Mouse (Mus musculus) heart, embryonic 14.5 days (tissue): Measurements from ENCODE around the gene Usp51. TPM values are rescaled to one million over a fixed set of nuclear protein-coding genes. Genes with fewer than 3 reads are reported as not detected.

Experiments used
- polyA plus RNA-seq: library from polyadenylated mRNA; unstranded; fragments of >200 nt; fragmentation: Nextera tagmentation; extraction: Ambion mirVana; gene quantifications from 2 replicates; pipeline ENCODE4 v1.2.1, GENCODE M21; 2014

Gene Usp51
- polyA plus RNA-seq, 1 experiment from 2014 or later: 0.84 TPM

Other genes starting within 250 kb of the Usp51 start
- 7.3 TPM in 2 replicates for gene Shroom2, start 237.0 kb upstream of the Usp51 start, polyA plus RNA-seq
- gene Gpr143, start 224.5 kb upstream of the Usp51 start, polyA plus RNA-seq: 0.50 TPM in 1 of 2 replicates, not detected in the other
- gene Mageh1, start 31.1 kb downstream of the Usp51 start, polyA plus RNA-seq: 28.7 and 34.7 TPM in 2 replicates
- gene Foxr2, start 112.3 kb downstream of the Usp51 start, polyA plus RNA-seq: not detected in 2 replicates
- 1.6 and 1.9 TPM in 2 replicates for gene Rragb, start 133.5 kb downstream of the Usp51 start, polyA plus RNA-seq
- 0.62 and 1.0 TPM in 2 replicates for gene Klf8, start 231.0 kb downstream of the Usp51 start, polyA plus RNA-seq